13 mouse cellular contexts compared by ENCODE assay signal in the genomic region with DNA sequence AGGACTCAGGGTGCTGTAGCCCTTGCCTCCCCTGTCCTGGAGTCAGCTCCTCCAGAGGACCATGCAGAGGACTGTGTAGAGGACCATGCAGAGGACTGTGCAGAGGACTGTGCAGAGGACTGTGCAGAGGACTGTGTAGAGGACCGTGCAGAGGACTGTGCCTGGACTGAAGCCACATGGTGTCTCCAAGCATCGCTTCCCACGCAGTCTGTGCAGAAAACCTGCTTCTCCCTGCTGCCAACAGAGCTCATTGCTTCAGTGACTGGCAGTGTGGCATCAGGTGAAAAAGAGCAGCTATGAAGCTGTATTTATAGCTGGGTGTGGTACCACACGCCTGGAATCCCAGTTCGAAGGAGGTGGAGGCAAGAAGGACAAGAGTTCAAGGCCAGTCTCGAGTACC.
A peak's percentile ranks its signal among the peaks of the same experiment; 100 is the strongest.
DNase-seq lines count a peak whose midpoint lies in the region; TF ChIP-seq lines count a peak whose summit lies in the region.
"Had no signal": no experiment of that assay in that cellular context is flagged by ENCODE, and none has a peak within 500 bp of the region (broad histone marks: within the 10 kb centered on the region; RNA-seq: fewer than 3 reads in every experiment).

No protein-coding gene starts in this region.

- H3K4me3 ChIP-seq in heart, adult 2 months = no peak overlapping the region
- H3K4me3 ChIP-seq: embryonic facial prominence, embryonic 12.5 days; forebrain, embryonic 12.5 days; intestine, embryonic 15.5 days; neural tube, embryonic 15.5 days had no signal

- no peak for TF ChIP-seq POLR2A in heart, adult 2 months (IDR thresholded peaks at IDR 0.05; ENCODE audit: insufficient read depth, low read depth, low read length)

- intact Hi-C loops in left cerebral cortex, postnatal 4 days (cut with DNase I) = no loop called here
- intact Hi-C loops in left cerebral cortex, postnatal 14 days (cut with DNase I) = no loop called here
- intact Hi-C loops in heart, adult 2 months (cut with DNase I) = no loop called here

- DNase-seq in left cerebral cortex, adult 11 months (ENCODE audit: low spot score) = peak; percentile 35
- DNase-seq in left cerebral cortex, postnatal 4 days = no peak
- peak; percentile 80 to 84 for DNase-seq in layer of hippocampus, adult 8-10 months (ENCODE audit: low spot score in 2 of 2)
- DNase-seq in left cerebral cortex, postnatal 14 days (ENCODE audit: low spot score in 2 of 2) = peak; percentile 77 to 83
- DNase-seq in spleen, adult 12 weeks (ENCODE audit: low spot score) = no peak
- no peak for DNase-seq in ovary, postnatal 36 days (ENCODE audit: low spot score)
- no peak for DNase-seq in heart, adult 2 months
- no peak for DNase-seq in urinary bladder, postnatal 4 days (ENCODE audit: low spot score in 2 of 2)
- DNase-seq: heart, postnatal 36 days had no signal

- no peaks in the 10 kb centered on the region for H3K79me2 ChIP-seq in heart, adult 2 months (replicated peaks; ENCODE audit: control insufficient read depth, insufficient read depth, low read length)

- WGBS in heart, adult 2 months = 74% methylated on average over 6 of the region's 6 CpGs

- no peaks in the 10 kb centered on the region; the same call in 1 of the 2 replicates for H3K4me1 ChIP-seq in heart, adult 2 months (ENCODE audit: control insufficient read depth, insufficient read depth, low read length)
- H3K4me1 ChIP-seq: embryonic facial prominence, embryonic 12.5 days; forebrain, embryonic 12.5 days; intestine, embryonic 15.5 days; neural tube, embryonic 15.5 days had no signal

- no peaks in the 10 kb centered on the region for H3K27me3 ChIP-seq in heart, adult 2 months (ENCODE audit: control insufficient read depth, insufficient read depth, low read length)
- H3K27me3 ChIP-seq: embryonic facial prominence, embryonic 12.5 days; forebrain, embryonic 12.5 days; intestine, embryonic 15.5 days; neural tube, embryonic 15.5 days had no signal

- no peak for TF ChIP-seq EP300 in heart, adult 2 months (IDR thresholded peaks at IDR 0.05; ENCODE audit: insufficient read depth, low read depth, low read length)

- H3K36me3 ChIP-seq in heart, adult 2 months (ENCODE audit: control insufficient read depth, insufficient read depth, low read length) = no peaks in the 10 kb centered on the region
- H3K36me3 ChIP-seq: embryonic facial prominence, embryonic 12.5 days; forebrain, embryonic 12.5 days; intestine, embryonic 15.5 days; neural tube, embryonic 15.5 days had no signal

- no peak overlapping the region for H3K27ac ChIP-seq in heart, adult 2 months
- H3K27ac ChIP-seq: embryonic facial prominence, embryonic 12.5 days; forebrain, embryonic 12.5 days; intestine, embryonic 15.5 days; neural tube, embryonic 15.5 days had no signal

- no peak for TF ChIP-seq CTCF in heart, adult 2 months (IDR thresholded peaks at IDR 0.05)

- no peak overlapping the region for H3K9ac ChIP-seq in heart, adult 2 months (ENCODE audit: low read depth, low read length)
- H3K9ac ChIP-seq: embryonic facial prominence, embryonic 12.5 days; forebrain, embryonic 12.5 days; intestine, embryonic 15.5 days; neural tube, embryonic 15.5 days had no signal

Comparison
In these comparisons a context has a peak if more than half of its experiments do, and no peak if none do; other contexts are left out.
1. DNase-seq: peak in left cerebral cortex, adult 11 months (single experiment), layer of hippocampus, adult 8-10 months (2 of 2) and left cerebral cortex, postnatal 14 days (2 of 2); none in left cerebral cortex, postnatal 4 days (single experiment), spleen, adult 12 weeks (single experiment), ovary, postnatal 36 days (single experiment), heart, adult 2 months (0 of 2) and urinary bladder, postnatal 4 days (0 of 2).